Mouse (Mus musculus) kidney, postnatal 0 days (tissue): ENCODE data around the gene Kl. TPM values are rescaled to one million over a fixed set of nuclear protein-coding genes. Genes with fewer than 3 reads are reported as not detected.
A peak's percentile ranks its signal among the peaks of the same experiment; 100 is the strongest.

Source experiments
- ATAC-seq: fragments of 200-750 bp; cut with Nextera tagmentation; replicated peaks from 2 replicates; pipeline ENCODE4 v1.8.0; 2017; ENCODE audit warnings: low read depth, moderate number of reproducible peaks, moderate TSS enrichment, moderate library complexity; ENCODE audit not compliant: low FRiP score
- DNase-seq: peaks from one replicate; pipeline ENCODE4 v3.0.0-alpha.2; 2016; ENCODE audit warnings: low spot score
- H3K27ac ChIP-seq: fragments of 300-500 bp; sonication (generic); 2 replicates; pipeline ENCODE4 v1.5.1; 2014; ENCODE audit warnings: mild to moderate bottlenecking
- H3K27me3 ChIP-seq: fragments of 300-500 bp; sonication (generic); 2 replicates; pipeline ENCODE4 v1.6.1; 2014; ENCODE audit warnings: low read length, mixed read lengths; ENCODE audit not compliant: insufficient read depth
- H3K36me3 ChIP-seq: fragments of 300-500 bp; sonication (generic); 2 replicates; pipeline ENCODE4 v1.6.1; 2014; ENCODE audit warnings: low read length, mixed read lengths; ENCODE audit not compliant: insufficient read depth
- H3K4me1 ChIP-seq: fragments of 300-500 bp; sonication (generic); replicated peaks from 2 replicates; pipeline ENCODE4 v1.6.1; 2014; ENCODE audit warnings: antibody characterized with exemption, low read length, mixed read lengths; ENCODE audit not compliant: insufficient read depth
- H3K4me2 ChIP-seq: fragments of 300-500 bp; sonication (generic); 2 replicates; pipeline ENCODE4 v1.6.1; 2014; ENCODE audit warnings: mild to moderate bottlenecking, low read length, moderate library complexity, mixed read lengths
- H3K4me3 ChIP-seq: fragments of 300-500 bp; sonication (generic); replicated peaks from 2 replicates; pipeline ENCODE4 v1.5.1; 2014; ENCODE audit warnings: low read depth, low read length
- H3K9ac ChIP-seq: fragments of 300-500 bp; sonication (generic); 2 replicates; pipeline ENCODE4 v1.6.1; 2014; ENCODE audit warnings: low read depth, low read length
- H3K9me3 ChIP-seq: fragments of 300-500 bp; sonication (generic); replicated peaks from 2 replicates; pipeline ENCODE4 v1.6.1; 2016; ENCODE audit warnings: low read length, inconsistent platforms, mixed read lengths
- CTCF ChIP-seq: IDR thresholded peaks from 2 replicates; pipeline ENCODE4 v1.5.1; 2016; ENCODE audit warnings: antibody characterized with exemption, low read depth, mild to moderate bottlenecking, moderate library complexity
- WGBS: fragments of 180-500 bp; shearing (Covaris S2); extraction: QIAGEN DNeasy Blood & Tissue Kit; methylation state at CpG from one replicate; pipeline ENCODE4 v1.1.7; 2014; 5-methylcytosine and 5-hydroxymethylcytosine counted together
- polyA plus RNA-seq: library from polyadenylated mRNA; unstranded; fragments of >200 nt; fragmentation: Nextera tagmentation; extraction: Ambion mirVana; gene quantifications from 2 replicates; pipeline ENCODE4 v1.2.1, GENCODE M21; 2015

The Kl gene
- polyA plus RNA-seq, 1 experiment from 2014 or later = 65.5 TPM

- WGBS = 68% methylated on average over 21 of the region's 21 CpGs
- ATAC-seq = no peak
These were observed 35.1 kb upstream of the Kl start for GRCm38 (mm10) chr5:150917131-150917858.

DNA sequence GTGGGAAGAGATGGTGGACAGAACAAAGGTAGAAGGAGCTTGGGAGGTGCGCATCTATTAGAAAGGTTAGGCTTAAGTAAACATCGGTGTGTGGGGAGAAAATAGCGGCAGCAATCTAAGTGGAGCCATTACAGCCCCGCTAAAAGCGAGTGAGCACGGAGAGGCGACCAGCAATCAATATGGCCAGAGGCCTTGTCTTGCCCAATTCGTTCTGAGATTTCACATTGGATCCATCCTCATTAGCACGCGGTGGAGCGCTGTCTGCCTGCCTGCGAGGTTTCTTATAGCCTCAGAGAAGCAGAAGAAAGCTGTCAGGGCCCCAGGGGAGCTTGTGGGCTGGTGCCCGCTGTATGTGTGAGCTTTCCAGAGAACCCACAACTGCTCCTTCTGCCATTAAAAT, 33.8 kb upstream of the Kl start:
- TF ChIP-seq CTCF = no peak
- no peaks in the 10 kb centered on the region for H3K9me3 ChIP-seq
- H3K36me3 ChIP-seq = no peaks in the 10 kb centered on the region
- H3K4me3 ChIP-seq = no peak overlapping the region
- DNase-seq (no peak), ATAC-seq (no peak)
- 87% methylated on average over 13 of the region's 13 CpGs for whole genome bisulfite sequencing
- H3K4me1 ChIP-seq = peaks cover 11% of the 10 kb centered on the region; the same call in 1 of the 2 replicates
- H3K27me3 ChIP-seq = no peaks in the 10 kb centered on the region
- H3K9ac ChIP-seq = no peak overlapping the region
- H3K27ac ChIP-seq = no peak overlapping the region
- no peak overlapping the region for H3K4me2 ChIP-seq

More at GRCm38 (mm10) chr5:150917131-150917858, 35.1 kb upstream of the Kl start:
- peak overlapping the region; percentile 31; the same call in 1 of the 2 replicates for H3K27ac ChIP-seq
- no peak overlapping the region; the same call in 1 of the 2 replicates for H3K4me2 ChIP-seq
- DNase-seq = no peak
- H3K9me3 ChIP-seq = no peaks in the 10 kb centered on the region
- no peak overlapping the region for H3K9ac ChIP-seq
- peaks cover 11% of the 10 kb centered on the region; the same call in 1 of the 2 replicates for H3K4me1 ChIP-seq
- H3K27me3 ChIP-seq = no peaks in the 10 kb centered on the region
- TF ChIP-seq CTCF = no peak
- H3K4me3 ChIP-seq = no peak overlapping the region
- H3K36me3 ChIP-seq = no peaks in the 10 kb centered on the region

GRCm38 (mm10) chr5:150919269-150919668, 33.1 kb upstream of the Kl start:
- Histone ChIP-seq H3K9ac (no peak overlapping the region), H3K4me2 (no peak overlapping the region), H3K4me1 (0 out of 2 replicates have a peak, but pooled peaks cover 6% of the 10 kb centered on the region), H3K27me3 (no peaks in the 10 kb centered on the region), H3K27ac (no peak overlapping the region), H3K4me3 (no peak overlapping the region), H3K36me3 (no peaks in the 10 kb centered on the region), H3K9me3 (no peaks in the 10 kb centered on the region)
- WGBS = 71% methylated on average over 4 of the region's 4 CpGs
- ATAC-seq (no peak), DNase-seq (no peak)
- no peak for TF ChIP-seq CTCF

DNA sequence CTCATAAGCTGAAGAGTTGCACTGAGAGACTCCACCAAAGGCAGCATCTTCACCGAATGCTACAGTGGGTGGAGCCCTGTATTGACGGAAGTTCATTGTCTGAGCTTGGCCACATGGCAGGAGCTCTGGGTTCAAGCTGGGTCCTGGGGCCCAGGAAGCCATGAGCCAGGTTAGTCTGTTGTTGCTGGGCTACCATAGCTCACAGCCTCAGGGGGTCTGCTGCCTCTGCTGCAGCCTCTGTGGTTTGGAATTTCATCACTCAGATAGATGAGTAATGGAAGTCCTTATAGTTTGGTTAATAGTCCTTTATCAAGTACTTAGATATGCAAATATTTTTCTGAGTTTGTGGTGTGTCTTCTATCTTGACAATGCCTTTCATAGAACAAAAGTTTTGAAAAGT, 32.4 kb upstream of the Kl start:
- ATAC-seq (no peak), DNase-seq (no peak)
- 61% methylated on average over 2 of the region's 2 CpGs for WGBS
- Histone ChIP-seq H3K27ac (no peak overlapping the region), H3K27me3 (no peaks in the 10 kb centered on the region), H3K9ac (no peak overlapping the region), H3K36me3 (no peaks in the 10 kb centered on the region), H3K9me3 (no peaks in the 10 kb centered on the region), H3K4me1 (0 out of 2 replicates have a peak, but pooled peaks cover 1% of the 10 kb centered on the region), H3K4me2 (no peak overlapping the region), H3K4me3 (no peak overlapping the region)
- no peak for TF ChIP-seq CTCF

GRCm38 (mm10) chr5:150929406-150929805, 23.0 kb upstream of the Kl start:
- ATAC-seq (no peak), DNase-seq (no peak)
- WGBS = 83% methylated on average over 2 of the region's 2 CpGs
- H3K9me3 ChIP-seq = no peaks in the 10 kb centered on the region
- H3K27me3 ChIP-seq = no peaks in the 10 kb centered on the region
- H3K4me2 ChIP-seq = no peak overlapping the region
- H3K36me3 ChIP-seq = no peaks in the 10 kb centered on the region
- peak; percentile 22; the same call in 1 of the 2 replicates for TF ChIP-seq CTCF
- H3K9ac ChIP-seq = no peak overlapping the region
- H3K27ac ChIP-seq = no peak overlapping the region
- no peaks in the 10 kb centered on the region for H3K4me1 ChIP-seq
- H3K4me3 ChIP-seq = no peak overlapping the region

DNA sequence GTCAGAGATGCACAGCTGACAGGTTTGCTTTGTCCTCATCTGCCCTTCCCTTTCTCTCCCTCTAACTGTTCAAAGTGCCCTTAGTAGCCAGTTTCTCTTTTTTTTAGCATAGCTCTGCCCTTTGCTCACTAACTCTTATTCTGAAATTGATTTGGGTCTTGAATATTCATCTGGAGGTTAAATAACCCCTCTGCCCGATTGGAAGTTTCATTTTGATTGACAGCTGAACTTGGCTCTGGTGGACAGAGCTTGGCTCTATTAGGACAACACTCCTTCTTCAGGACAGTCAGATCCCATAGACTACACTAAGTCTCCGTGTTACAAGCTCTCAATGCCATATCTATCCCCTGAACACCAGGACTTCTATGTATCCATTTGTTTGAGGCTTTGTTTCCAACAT, 19.8 kb upstream of the Kl start:
- Histone ChIP-seq H3K4me1 (no peaks in the 10 kb centered on the region), H3K4me2 (no peak overlapping the region), H3K27ac (no peak overlapping the region), H3K4me3 (no peak overlapping the region), H3K9ac (no peak overlapping the region), H3K27me3 (no peaks in the 10 kb centered on the region), H3K36me3 (no peaks in the 10 kb centered on the region), H3K9me3 (no peaks in the 10 kb centered on the region)
- whole genome bisulfite sequencing = 65% methylated on average over 2 of the region's 2 CpGs
- DNase-seq (no peak), ATAC-seq (no peak)
- no peak for TF ChIP-seq CTCF
